Mouse (Mus musculus): Measurements from ENCODE around the gene Cntnap2. TPM values are rescaled to one million over a fixed set of nuclear protein-coding genes. Genes with fewer than 3 reads are reported as not detected.
"Not testable (repeated sequence)": the region's sequence is repeated elsewhere in the genome, so short reads cannot be mapped to it uniquely, and the experiment has no call there.

Gene Cntnap2
- total RNA-seq, 2 experiments from 2014 or later = 136 to 147 TPM

GRCm38 (mm10) chr6:46197298-46197697, 1138.1 kb downstream of the Cntnap2 start:
- DNase-seq (ENCODE audit: low spot score in 2 of 2) = no peak

DNA sequence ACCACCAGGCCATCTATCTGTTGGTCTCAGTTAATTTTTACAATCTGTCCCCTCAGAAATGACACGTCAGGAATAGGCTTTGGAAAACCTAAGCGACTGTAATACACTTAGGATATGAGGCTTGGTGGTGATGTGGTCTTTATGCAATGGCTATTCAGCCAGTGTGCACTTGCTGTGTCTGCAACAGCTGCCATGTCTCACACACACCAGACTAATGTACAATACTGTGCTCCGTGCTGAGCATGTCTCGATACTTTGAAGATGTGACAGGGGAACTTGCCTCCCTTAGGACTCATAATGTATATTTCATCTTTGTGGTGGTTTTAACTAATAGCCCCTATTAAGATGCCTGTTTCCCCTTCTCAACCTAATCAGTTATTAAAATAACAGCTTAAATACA, 1142.7 kb downstream of the Cntnap2 start:
- DNase-seq (ENCODE audit: low spot score in 2 of 2) = no peak

DNA sequence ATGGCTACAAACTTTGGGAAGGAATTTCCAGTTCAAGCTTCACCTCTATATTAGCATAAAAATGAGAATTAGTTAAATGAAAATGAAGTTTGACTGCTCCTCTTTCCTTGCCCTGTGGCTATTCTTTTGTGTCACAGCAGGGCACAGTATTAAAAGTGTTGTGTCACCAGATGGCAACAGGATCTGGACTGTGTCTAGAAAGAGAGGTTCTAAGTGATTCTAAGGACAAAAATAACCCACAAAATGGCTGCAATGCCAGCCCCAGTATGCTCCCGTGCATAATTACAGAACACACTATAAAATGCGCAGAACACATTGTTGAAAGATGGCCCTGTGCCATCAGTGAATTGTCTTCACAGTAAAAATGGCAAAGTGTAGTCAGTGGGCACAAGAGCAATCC, 1146.4 kb downstream of the Cntnap2 start:
- DNase-seq (ENCODE audit: low spot score in 2 of 2) = peak in 1 of 2 experiments; percentile 5

GRCm38 (mm10) chr6:46232889-46233288, 1173.7 kb downstream of the Cntnap2 start:
- DNase-seq (ENCODE audit: low spot score in 2 of 2) = no peak

DNA sequence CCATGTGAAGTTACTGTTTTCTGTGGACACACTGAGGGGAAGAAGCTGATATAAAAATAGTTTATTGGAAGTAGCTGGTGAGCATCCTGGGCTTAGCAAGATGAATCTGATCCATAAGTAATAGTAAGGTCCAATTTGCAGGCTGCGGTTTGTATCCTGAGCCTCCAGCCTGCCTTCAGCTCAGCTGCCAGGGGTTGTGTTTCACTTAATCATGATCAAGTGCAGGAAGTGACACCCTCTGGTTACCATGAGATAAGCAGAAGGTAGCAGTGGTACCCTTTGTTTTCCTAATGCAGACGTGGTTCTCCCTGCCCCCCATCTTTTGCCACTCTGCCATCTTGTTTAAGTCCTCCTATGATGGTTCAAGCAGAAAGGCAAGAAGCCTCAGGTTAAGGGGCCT, 1181.2 kb downstream of the Cntnap2 start:
- DNase-seq (ENCODE audit: low spot score in 2 of 2) = no peak

- peak in 1 of 2 experiments; percentile 12 for DNase-seq (ENCODE audit: low spot score in 2 of 2)
Measured at GRCm38 (mm10) chr6:46263171-46263570, 1204.0 kb downstream of the Cntnap2 start.

- peak; percentile 4 to 52 for DNase-seq (ENCODE audit: low spot score in 2 of 2)
Measured at GRCm38 (mm10) chr6:46346946-46347345, 1287.8 kb downstream of the Cntnap2 start.

- peak; percentile 15 to 58 for DNase-seq (ENCODE audit: low spot score in 2 of 2)
Measured at GRCm38 (mm10) chr6:46361091-46361490, 1301.9 kb downstream of the Cntnap2 start.

DNA sequence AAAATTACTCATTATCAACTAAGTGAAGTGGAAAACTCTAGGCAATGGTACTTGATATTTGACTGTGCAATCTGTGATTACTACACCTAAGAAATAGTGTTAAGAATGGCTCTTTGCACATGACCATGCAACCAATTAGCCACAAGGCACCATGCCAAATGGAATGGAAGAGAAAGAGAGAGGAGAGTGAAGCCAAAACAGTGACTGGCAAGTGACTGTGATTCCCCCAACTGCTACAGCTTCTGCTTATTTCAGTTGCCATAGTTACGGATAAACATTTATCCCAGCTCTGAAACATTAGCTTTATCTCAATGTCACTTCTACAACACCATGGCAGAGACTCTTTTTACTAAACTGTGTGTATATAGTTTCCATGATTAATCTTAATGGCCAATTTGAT, 1303.0 kb downstream of the Cntnap2 start:
- DNase-seq (ENCODE audit: low spot score in 2 of 2) = peak; percentile 56 to 90

GRCm38 (mm10) chr6:46398725-46399589, 1339.8 kb downstream of the Cntnap2 start:
- peak; percentile 14 to 89 for DNase-seq (ENCODE audit: low spot score in 2 of 2)

GRCm38 (mm10) chr6:46414154-46414553, 1355.0 kb downstream of the Cntnap2 start:
- DNase-seq (ENCODE audit: low spot score in 2 of 2) = no peak

- no peak for DNase-seq (ENCODE audit: low spot score in 2 of 2)
Measured at GRCm38 (mm10) chr6:46414562-46414961, 1355.4 kb downstream of the Cntnap2 start.

DNA sequence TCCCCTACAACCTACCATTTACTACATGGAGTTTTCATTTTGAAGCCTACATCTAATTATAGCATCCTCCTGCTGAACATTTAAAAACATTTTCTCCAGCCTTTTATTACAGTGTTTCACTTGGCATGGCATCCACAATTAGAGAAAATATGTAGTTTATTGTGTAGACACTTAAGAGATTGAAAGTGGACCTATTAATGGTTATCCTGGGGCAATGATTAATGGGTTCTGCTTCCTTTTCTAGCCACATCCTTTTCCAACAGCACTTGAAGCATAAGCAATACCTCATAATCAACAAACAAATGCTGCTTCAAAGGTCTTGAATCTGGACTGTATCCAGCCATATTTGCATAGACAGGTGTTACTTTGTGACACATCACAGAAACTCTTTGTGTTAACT, 1360.7 kb downstream of the Cntnap2 start:
- no peak for DNase-seq (ENCODE audit: low spot score in 2 of 2)

- no peak for DNase-seq (ENCODE audit: low spot score in 2 of 2)
Measured at GRCm38 (mm10) chr6:46420349-46420748, 1361.2 kb downstream of the Cntnap2 start.

GRCm38 (mm10) chr6:46428231-46428630, 1369.1 kb downstream of the Cntnap2 start:
- DNase-seq (ENCODE audit: low spot score in 2 of 2) = no peak

GRCm38 (mm10) chr6:46450917-46451638, 1391.9 kb downstream of the Cntnap2 start:
- DNase-seq (ENCODE audit: low spot score in 2 of 2) = no peak

- DNase-seq (ENCODE audit: low spot score in 2 of 2) = peak in 1 of 2 experiments; percentile 9
Measured at GRCm38 (mm10) chr6:46472683-46473082, 1413.5 kb downstream of the Cntnap2 start.

DNA sequence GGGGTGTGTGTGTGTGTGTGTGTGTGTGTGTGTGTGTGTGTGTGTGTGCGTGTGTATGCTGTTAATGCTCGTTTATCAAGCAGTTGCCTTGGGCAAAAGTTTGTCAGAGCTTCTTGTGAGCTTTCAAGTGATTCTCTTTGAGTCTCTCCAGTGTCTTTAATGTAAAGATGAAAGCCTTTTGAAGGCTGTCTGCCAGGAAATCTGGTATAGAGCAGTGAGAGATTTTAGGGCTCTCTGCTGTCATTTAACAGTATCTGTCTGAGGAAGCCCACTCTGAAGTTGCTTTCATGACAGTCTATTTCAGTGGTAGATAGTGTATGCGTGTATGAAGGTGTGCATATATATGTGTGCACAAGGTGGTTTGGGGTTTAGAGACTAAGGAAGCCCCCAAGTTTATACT, 1425.2 kb downstream of the Cntnap2 start:
- DNase-seq (ENCODE audit: low spot score in 2 of 2) = no peak

GRCm38 (mm10) chr6:46502786-46503185, 1443.6 kb downstream of the Cntnap2 start:
- DNase-seq (ENCODE audit: low spot score in 2 of 2) = peak in 1 of 2 experiments; percentile 3

DNA sequence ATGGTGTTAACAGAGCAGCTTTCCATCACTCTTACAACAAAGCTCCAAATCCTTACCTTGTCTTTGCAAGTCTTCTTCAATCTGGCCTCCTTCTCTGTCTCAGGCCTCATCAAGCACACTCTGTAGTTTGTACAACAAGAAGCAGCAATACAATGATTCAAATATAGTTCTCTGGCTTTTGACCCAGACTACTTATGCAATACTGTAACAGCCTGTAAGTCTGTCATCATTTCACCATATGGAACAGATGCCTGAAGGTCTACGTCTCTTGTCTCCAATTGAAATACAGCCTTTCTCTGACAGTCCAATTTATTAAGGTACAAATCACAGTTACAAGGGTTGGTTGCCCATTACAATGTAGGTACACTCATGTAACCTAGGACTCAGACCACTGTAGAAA, 1453.7 kb downstream of the Cntnap2 start:
- DNase-seq (ENCODE audit: low spot score in 2 of 2) = no peak

DNA sequence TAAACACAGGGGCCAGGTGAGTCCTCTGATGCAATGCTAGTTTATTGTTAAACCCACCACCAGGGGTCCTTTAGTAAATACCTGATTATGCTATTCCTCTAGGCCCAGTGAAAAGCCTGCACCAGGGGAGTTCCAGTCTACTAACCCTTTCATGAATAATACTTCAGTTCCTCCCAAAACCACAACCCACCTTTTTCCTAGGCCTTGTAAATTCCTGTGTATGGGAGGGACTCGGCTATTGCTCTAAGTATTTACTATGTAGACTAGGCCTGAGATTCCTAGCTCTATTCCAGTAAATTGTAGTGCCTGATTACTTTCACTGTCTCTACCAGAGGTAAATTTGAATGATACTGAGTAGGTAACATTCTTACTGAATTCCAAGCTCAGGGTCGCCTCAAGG, 1478.4 kb downstream of the Cntnap2 start:
- not testable (repeated sequence) for DNase-seq (ENCODE audit: low spot score in 2 of 2)

- no peak for DNase-seq (ENCODE audit: low spot score in 2 of 2)
Measured at GRCm38 (mm10) chr6:46563470-46563869, 1504.3 kb downstream of the Cntnap2 start.
